Mouse (Mus musculus) ovary, postnatal 10 days (tissue): ENCODE data around the gene Vmp1.
A peak's percentile ranks its signal among the peaks of the same experiment; 100 is the strongest.

Source experiments
- DNase-seq: peaks from one replicate; pipeline ENCODE4 v3.0.0; 2022; ENCODE audit warnings: low spot score

The Vmp1 gene

DNA sequence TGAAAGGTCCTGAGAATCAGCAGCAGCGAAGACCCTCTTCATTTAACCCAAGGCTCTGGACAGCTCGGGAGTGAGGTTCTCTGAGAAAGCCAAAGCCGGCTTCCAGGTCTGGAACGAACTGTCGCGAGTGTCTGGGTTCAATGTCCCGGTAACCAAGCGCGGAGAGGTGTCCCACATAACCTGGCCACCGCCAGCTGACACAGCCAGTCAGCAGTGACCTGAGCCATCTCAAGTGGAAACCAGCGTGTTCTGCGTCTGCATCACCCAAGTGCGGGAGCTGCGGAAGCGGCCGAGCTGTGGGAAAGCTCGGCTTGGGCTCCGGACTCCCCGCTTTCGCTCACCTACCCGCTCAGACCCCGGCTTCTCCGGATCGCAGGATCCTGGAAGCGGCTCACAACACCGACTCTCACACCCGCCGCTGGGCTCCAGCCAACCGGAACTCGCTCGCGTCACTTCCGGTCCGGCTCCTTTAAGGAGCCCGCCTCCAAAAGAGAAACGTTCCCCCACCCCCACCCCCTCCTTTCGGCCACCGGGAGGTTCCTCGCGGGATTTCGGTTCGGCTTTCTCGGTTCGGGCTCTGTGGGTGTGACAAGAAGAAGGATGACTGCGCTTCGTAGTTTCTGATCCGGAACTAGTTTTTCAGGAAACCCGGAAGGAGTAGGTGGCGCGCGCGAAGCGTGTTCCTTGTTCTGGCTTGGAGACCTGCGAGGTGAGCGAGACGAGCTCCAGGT is at the start of gene Vmp1, which contains the start of gene Ptrh2:
Vmp1 (minus strand) TSS at position 442 of the 731 bp plus-strand sequence.
Ptrh2 (plus strand) TSS at position 591 of the 731 bp plus-strand sequence.
- peak; percentile 84 for DNase-seq

DNA sequence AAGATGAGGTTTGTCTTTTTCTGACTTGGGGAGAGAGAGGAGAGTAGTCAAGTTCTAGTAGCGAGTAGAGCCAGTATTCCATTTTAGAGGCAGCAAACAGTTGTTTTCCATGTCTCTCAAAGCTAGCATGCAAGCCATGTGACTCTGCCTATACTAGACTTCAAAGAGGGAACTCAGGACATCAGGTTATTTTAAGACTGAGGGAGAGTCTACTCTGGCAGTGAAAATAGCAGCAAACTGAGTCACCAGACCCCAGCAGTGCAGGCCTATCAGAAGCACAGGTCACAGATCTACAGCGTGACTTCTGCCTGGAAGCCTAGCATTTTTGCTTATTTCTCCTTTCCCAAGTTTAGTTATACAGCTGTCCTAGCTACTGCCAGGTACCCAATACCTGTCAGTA is 47.8 kb upstream of the Vmp1 start:
- DNase-seq: no peak

DNA sequence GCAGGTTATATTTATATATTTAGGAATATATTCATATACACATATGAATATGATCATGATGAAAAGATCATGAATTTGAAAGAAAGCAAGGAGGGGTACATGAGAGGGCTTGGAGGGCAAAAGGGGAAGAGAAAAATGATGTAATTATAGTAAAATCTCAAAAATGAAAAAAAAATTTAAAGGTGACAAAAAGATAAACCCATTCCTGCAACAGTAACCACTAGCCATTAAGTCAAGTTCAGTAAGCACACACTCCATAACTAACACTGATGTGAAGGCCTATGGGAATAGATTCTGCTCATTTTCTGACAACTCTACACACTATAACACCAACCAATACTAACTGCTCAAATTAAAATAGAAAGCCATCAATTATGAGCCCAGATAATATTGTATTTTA is 42.0 kb upstream of the Vmp1 start:
- no peak for DNase-seq

DNA sequence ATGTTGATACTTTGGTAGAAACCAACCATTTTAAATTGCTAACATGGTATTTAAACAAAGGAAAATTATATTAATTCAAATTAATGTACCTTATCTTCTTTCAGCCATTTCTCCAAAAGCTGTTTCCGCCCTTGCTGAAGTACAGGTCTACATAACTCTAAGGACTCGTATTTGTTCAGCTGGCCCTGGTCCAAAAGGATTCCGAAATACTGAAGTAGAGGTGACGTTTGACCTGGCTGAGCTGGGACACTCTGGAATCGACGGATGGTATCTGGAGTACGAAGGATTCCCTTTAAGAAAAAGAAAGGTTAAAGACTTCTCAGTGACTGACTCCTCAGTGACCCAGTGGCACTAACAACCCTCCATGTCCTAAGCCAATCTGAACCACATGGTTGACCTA is 41.3 kb upstream of the Vmp1 start:
- no peak for DNase-seq

DNA sequence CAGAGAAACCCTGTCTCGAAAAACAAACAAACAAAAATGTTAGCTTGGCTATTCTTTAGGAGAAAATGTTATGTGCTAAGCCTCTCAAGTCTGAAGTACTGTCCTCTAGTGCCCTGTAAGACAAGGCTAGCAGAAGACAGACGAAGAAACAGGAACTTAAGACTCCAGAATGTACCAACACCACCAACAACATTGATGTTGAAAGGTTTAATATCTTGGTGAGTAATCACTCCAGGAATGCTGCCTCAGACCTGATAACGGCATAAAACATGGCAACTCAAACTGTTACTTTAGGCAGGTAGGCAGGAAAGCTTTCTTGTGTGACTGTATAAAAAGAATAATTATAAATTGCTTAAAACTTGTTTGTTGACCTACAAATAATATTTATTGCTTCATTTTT is 40.4 kb upstream of the Vmp1 start:
- no peak for DNase-seq

DNA sequence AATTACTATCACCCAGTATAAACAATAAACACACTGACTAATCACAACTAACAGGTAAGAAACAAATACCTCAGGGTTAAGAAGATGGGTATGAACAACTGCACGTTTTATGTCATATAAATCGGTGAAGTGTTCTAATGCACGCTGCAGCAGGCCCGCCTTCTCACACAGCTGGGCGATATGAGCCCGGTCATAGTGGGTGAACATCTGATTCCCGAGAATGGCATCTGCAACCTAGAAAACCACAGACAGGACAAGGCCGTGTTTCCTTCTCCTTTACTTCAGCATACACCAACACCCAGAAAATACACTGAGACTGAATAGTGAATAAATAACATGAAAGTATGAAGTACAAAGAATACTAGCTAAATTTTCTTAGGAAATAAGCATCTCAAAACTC is 35.8 kb upstream of the Vmp1 start:
- no peak for DNase-seq

DNA sequence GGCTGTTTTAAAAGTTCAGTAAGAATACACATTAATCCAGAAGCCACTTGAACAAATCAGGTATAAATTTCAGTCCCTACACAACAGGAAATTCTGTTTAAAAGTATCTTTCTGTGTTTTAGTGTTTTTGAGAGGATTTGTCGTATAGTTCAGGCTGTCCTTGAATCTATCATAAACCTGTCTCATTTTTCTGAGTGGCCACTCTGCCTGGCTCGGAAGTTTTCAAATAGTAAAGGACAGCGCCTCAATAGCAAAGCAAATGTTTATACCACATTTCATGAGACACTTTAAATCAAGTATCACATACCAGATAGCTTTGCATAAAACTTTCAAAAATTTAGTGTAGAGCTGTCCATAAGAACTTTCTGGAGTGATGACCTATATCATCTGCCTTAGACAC is 34.7 kb upstream of the Vmp1 start:
- DNase-seq: no peak

DNA sequence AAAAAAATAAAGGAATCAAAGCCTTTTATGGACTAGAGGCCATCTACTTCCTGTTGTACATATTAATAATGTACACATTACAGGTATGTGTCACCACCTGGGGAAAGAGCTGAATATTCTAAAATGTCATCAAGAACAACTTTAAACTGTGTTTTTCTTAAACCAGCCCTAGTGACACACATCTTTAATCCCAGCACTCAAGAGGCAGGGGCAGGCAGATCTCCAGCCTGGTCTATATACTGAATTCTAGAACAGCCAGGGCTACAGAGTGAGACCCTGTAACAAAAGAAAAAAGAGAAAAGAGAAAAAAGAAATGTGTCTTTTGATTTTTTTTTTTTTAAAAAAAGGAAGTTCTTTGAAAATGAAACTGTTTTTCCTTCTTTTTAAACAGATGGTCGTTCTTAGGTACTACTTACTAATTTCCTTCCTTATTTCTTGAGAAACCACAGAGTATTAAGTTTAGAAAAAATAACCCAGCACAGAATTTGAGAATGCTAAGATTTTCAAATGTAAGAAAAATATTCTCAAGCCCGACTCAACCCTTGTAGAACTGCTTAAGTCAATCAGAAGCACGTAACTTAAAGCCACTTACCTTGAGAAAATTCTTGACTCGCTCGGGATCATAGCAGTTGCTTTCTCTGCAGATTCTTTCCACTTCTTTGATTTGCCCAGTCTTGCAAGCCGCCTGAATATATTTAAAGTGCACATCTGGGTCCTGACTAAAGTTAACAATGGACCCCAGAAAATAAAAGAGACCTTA is 33.9 kb upstream of the Vmp1 start:
- no peak for DNase-seq

DNA sequence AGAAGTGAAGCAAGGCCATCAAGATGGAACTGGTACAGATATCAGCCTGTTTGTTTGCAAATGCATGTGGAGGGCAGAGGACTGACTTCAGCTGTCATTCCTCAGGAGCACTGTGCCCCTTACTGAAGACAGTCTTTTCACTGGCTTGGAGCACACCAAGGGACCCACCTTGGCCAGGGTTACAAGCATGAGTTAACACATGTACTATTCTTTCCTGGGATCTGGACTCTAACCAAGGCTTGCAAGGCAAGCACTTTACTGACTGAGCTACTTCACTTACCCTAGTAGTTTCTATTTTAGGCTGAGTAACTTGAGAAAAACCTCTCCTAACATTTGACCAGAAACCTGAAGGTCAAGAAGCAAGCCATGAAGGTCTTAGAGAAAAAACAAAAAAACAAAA is 31.0 kb upstream of the Vmp1 start:
- DNase-seq: no peak

DNA sequence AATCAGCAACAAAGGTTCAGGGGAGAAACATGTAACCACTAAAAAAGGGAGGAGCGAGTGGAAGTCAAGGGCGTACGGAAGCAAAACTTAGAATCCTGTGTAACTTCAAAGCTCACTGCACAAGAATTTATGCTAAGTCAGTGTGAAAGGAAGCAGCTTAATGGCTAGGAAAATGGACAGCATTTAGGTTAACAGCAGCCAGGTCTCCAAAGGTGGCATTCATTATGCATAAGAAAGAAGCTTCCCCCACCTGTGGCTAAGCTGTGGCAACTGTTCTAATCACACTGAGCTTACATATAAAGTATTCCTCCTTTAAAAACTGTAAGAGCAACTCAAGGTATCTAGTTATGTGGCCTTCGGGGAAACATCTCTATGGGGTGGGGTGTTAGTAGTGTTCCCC is 17.5 kb upstream of the Vmp1 start:
- DNase-seq: no peak

DNA sequence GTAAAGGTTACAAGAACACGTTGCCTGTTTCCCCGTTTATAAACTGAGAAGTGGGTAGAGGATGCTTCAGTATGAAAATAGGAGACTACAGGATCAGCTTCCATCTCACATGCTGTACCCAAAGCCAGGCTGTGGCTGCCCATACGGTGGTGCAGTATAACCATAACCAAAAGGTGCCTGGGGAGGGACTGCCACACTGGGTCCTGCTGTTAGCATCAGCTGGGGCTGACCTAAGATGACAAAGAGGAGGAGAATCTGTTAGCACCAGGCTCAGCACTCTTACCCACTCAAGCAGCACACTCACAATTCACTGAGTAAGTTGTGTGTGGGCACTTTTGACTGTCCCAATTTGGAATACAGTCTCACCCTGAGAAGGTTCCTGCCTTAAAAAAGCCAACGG is 11.8 kb upstream of the Vmp1 start:
- DNase-seq: no peak

DNA sequence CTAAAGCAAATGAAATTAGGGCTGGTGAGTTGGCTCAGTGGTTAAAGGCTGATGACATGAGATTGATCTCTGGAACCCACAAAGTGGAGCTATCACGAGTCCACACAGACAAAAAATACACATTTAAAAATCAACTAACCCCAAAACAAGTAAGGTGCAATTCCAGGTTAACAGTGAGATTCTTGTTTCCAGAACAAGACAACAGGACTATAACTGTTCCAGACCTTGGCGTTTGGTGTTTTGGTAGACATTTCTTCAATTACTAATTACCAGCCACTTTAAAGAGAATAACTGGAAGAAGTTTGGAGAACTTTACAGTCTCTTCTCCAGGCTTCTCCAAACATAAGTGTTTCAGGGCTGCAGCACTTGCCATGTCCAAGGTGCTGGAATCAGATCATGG is 8.9 kb upstream of the Vmp1 start:
- DNase-seq: no peak

DNA sequence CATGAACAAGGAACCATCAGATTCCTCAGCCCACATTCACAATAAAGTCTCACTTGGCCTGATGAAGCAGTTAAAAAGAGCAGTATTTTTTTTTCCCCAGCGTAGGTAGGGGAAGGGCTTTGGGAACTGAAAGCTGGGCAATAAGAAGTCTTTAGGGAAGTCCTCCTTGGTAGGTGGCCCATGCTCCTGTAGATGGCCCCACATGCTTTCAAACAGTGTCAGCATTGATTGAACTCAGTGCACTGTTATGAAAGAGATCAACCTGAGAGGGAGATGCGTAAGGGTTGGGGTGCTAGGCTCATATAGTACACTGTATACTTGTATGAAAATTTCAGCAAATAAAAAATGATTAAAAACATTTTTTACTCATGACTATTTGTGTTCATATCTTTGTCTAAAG is 8.3 kb upstream of the Vmp1 start:
- DNase-seq: no peak

DNA sequence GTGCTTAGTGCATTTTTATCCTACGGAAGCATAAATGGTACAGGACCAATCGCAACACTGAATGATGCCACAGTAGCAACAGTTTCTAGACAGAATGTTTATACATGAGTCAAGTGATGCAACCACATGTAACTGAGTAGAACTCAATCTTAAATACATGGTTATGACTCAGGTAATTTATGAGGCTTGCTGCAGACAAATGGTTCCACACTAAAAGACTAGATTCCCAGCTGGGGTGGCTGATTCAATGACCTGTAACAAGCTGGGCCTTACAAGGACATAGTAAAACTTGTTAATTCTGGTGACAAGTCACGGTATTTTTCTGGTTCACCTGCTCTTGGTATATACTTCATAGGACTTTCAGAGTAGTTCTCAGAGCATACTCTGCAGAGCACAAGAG is 7.8 kb upstream of the Vmp1 start:
- no peak for DNase-seq

DNA sequence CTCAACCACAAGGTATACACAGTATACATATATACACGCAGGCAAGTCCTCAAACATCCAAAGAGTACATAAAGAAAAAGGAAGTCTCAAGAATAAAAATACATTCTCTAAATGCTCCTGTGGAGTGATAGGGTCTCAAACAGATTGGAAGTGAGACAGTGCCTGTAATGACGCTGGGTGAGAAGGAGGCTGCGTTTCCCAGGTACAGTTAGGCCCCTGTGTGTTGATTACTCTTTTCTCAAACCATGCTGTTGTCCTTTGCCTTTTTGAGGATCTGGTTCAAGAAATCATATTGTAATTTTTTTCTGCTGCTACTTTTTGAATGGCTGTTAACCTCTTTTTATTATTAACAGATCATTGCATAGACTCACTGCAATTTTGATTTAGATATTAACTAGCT is 6.7 kb upstream of the Vmp1 start:
- DNase-seq: no peak

DNA sequence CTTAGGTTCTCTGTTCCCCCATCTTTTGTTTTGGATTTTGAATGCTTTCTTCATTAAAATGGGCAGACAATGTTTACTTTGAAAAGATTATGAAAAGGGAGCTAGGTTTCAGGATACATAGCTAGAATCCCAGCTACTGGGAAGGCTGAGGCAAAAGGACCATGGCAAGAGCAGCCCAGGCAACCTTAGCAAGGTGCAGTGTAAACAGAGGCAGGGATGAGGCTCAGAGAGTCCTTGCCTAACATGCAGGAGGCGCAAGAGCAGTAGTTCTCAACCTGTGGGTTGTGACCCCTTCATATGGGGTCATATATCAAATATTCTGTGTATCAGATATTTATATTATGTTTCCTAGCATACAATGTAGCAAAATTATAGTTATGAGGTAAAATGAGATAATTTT is 1.7 kb upstream of the Vmp1 start:
- no peak for DNase-seq

DNA sequence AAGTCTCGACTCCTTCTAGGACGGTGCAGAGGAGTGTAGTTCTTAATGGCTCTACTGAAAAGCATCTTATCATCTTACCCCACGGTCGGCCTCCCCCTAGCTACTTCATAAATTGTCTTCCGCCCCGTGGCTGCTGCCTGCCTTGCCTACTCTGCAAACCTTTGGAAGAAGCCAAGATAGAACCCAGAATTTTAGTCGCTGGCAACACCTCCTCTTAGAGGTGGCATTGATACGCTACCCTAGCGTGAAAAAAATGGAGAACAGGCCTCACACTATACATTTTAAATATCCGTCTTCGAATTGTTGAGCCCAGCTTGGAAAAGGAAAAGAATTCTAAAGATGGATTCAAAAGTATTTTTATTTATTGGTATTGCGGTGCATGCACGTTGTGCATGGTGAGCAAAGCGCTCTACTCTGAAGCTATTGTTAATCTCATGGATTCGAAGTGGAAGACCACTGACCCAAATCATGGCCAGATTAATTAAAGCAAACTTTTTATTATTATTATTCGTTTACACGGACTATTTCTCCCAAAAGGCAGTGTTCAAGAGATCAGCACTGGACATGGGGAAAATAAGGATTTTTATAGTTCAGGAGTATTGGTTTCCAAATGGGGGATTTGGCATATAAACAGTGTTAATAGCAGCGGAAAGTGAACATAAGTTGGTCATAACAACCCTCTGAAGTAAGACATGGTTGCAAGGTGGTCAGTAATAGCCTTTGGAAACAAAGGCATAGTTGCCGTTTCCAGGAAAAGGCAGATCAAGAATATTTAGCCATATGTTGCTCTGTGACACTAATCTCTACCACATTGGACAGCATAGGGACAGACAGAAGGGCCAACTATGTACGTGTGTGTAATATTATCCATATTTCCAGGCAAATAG is 733 bp upstream of the Vmp1 start:
- DNase-seq: no peak

DNA sequence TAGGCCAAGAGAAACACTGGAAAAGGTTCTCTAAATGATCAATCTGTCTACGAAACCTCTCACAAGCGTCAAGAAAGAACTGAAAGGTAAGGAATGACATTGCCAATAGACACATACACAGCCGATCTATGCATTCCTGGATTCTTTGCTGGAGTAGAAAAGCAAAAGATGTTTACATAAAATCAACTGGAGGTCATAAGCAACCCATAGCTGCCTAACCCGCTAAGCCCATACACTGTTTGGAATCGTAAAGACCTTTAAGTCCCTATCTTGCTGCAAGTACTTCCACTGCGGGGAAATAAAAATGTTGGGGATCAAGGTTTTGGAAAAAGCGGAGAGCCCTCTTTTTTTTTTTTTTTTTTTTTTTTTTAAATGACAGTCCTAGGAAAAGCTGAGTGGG is 775 bp downstream of the Vmp1 start:
- no peak for DNase-seq

DNA sequence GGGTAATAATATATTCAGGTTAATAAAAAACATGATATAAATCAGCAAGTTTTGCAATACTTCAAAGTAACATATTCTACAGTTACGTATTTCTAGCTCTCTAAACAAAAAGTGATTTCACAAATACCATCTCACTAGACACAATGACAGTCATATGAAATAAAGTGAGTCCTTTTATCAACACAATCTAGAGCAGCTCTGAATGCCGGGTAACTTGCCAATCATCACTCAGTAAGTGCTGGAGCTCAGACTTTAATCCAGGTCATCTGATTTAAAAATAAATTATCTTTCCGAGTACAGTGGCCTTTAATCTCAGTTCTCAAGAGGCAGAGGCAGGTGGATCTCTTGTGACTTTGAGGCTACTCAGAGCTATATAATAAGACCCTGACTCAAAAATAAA is 2.2 kb downstream of the Vmp1 start:
- DNase-seq: no peak

DNA sequence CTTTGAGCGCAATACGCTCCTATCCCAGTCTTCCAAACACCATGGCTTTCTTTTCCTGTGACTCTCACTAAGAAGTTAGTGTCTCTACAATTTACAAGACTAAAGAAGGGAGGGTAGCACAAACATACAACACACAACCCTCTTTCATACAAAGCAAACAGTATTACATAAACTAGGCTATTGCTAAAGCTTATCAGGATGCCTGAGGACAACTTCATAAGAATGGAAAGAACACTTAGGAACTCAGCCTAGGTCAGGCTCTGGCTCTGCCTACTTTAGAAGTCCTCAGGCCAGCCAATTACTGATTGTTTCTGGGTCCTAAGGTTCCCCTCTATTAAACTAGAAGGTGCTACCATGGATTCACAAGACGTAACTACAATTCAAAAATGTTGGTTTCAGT is 2.9 kb downstream of the Vmp1 start:
- no peak for DNase-seq

DNA sequence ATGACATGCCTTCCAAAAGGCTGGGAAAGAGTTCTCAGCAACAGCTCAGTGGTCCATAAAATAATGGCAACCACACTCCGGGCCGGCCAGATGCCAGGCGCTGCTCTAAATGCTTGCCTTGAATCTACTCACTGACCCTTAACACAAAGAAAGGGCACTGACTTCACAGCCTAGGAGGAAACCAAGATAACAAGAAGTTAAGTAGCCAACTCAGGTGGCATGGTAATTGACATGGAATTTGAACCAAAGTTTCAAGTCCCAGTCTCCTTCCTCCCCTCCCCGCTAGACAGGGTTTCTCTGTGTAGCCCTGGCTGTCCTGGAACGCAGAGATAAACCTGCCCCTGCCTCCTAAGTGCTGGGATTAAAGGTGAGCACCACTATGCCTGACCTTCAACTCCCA is 4.7 kb downstream of the Vmp1 start:
- no peak for DNase-seq

DNA sequence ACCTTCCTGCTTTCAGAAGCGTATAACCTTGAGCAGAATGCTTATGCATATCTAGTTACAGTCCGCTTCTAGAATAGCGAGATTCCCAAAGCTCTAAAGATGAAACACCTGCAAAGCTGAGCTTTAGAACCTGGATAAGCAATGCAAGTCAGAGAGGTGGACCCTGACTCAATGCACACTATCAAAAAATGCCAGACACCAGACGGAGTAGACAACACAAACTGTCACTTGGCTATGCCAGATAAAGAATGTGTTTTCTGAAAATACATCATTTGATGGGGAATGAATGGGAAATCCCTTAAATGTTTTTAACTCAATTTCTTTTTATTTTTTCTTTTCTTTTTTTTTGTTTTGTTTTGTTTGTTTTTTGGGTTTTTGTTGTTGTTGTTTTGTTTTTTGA is 8.1 kb downstream of the Vmp1 start:
- no peak for DNase-seq

DNA sequence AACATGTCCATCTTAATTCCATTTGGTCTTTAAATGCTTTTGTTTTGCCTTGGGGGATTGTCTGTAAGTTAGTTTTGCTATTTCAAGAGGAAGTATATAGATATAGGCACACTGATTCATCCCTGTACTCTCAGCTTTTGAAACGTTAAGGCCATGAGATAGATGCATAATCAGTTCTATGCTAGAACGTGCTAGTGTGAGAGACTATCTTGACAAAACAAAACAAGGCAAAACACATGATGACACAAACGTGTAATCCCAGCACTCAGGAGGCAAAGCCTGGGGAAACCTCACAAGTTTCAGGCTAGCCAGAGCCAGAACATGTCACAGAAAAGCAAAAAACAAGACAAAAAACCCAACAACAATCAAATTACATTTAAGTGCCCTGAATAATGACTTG is 10.9 kb downstream of the Vmp1 start:
- DNase-seq: no peak
